Mouse (Mus musculus): ENCODE measurements around the gene Sulf2. TPM values are rescaled to one million over a fixed set of nuclear protein-coding genes. Genes with fewer than 3 reads are reported as not detected.

The Sulf2 gene
- polyA plus RNA-seq, 1 experiment from 2014 or later = 134 TPM

- H3K4me1 ChIP-seq (replicated peaks; ENCODE audit: control insufficient read depth, insufficient read depth, low read length) = peaks cover 16% of the 10 kb centered on the region
- H3K4me2 ChIP-seq (ENCODE audit: low read length) = no peak overlapping the region
- H3K36me3 ChIP-seq (ENCODE audit: control insufficient read depth, insufficient read depth, low read length) = peaks cover 71% of the 10 kb centered on the region
- H3K9me3 ChIP-seq (ENCODE audit: control insufficient read depth, low read length) = no peaks in the 10 kb centered on the region
- H3K4me3 ChIP-seq (ENCODE audit: low read depth, low read length) = no peak overlapping the region
- DNase-seq (ENCODE audit: low spot score) (no peak), ATAC-seq (replicated peaks; ENCODE audit: low FRiP score, low TSS enrichment, low read depth) (no peak)
- no peaks in the 10 kb centered on the region for H3K27me3 ChIP-seq (replicated peaks; ENCODE audit: control insufficient read depth, insufficient read depth, low read length)
- no peak overlapping the region for H3K9ac ChIP-seq (ENCODE audit: low read length)
- no peak overlapping the region for H3K27ac ChIP-seq (ENCODE audit: low read depth)
- 82% methylated on average over 21 of the region's 21 CpGs for WGBS
Observed at GRCm38 (mm10) chr2:166080967-166081750, 74.3 kb downstream of the Sulf2 start.

GRCm38 (mm10) chr2:166079961-166080885 lies 75.2 kb downstream of the Sulf2 start:
- no peak overlapping the region for H3K4me3 ChIP-seq (ENCODE audit: low read depth, low read length)
- H3K36me3 ChIP-seq (ENCODE audit: control insufficient read depth, insufficient read depth, low read length) = peaks cover 68% of the 10 kb centered on the region
- peak; percentile 74 for DNase-seq (ENCODE audit: low spot score)
- H3K4me1 ChIP-seq (replicated peaks; ENCODE audit: control insufficient read depth, insufficient read depth, low read length) = peaks cover 16% of the 10 kb centered on the region
- ATAC-seq (replicated peaks; ENCODE audit: low FRiP score, low TSS enrichment, low read depth) = peak; percentile 33; the same call in 1 of the 2 replicates
- H3K9ac ChIP-seq (ENCODE audit: low read length) = no peak overlapping the region
- no peaks in the 10 kb centered on the region for H3K9me3 ChIP-seq (ENCODE audit: control insufficient read depth, low read length)
- H3K4me2 ChIP-seq (ENCODE audit: low read length) = no peak overlapping the region
- no peaks in the 10 kb centered on the region for H3K27me3 ChIP-seq (replicated peaks; ENCODE audit: control insufficient read depth, insufficient read depth, low read length)
- WGBS = 56% methylated on average over 17 of the region's 17 CpGs
- no peak overlapping the region for H3K27ac ChIP-seq (ENCODE audit: low read depth)

GRCm38 (mm10) chr2:166079231-166079630 lies 76.2 kb downstream of the Sulf2 start:
- no peaks in the 10 kb centered on the region for H3K9me3 ChIP-seq (ENCODE audit: control insufficient read depth, low read length)
- no peak overlapping the region for H3K27ac ChIP-seq (ENCODE audit: low read depth)
- 96% methylated on average over 14 of the region's 14 CpGs for WGBS
- DNase-seq (ENCODE audit: low spot score) (no peak), ATAC-seq (replicated peaks; ENCODE audit: low FRiP score, low TSS enrichment, low read depth) (no peak)
- no peak overlapping the region for H3K4me2 ChIP-seq (ENCODE audit: low read length)
- H3K27me3 ChIP-seq (replicated peaks; ENCODE audit: control insufficient read depth, insufficient read depth, low read length) = no peaks in the 10 kb centered on the region
- peaks cover 73% of the 10 kb centered on the region for H3K36me3 ChIP-seq (ENCODE audit: control insufficient read depth, insufficient read depth, low read length)
- no peak overlapping the region for H3K9ac ChIP-seq (ENCODE audit: low read length)
- H3K4me1 ChIP-seq (replicated peaks; ENCODE audit: control insufficient read depth, insufficient read depth, low read length) = peaks cover 16% of the 10 kb centered on the region
- H3K4me3 ChIP-seq (ENCODE audit: low read depth, low read length) = no peak overlapping the region

GRCm38 (mm10) chr2:166077371-166077770 lies 78.1 kb downstream of the Sulf2 start:
- Histone ChIP-seq H3K9ac (ENCODE audit: low read length) (no peak overlapping the region), H3K4me2 (ENCODE audit: low read length) (no peak overlapping the region), H3K4me3 (ENCODE audit: low read depth, low read length) (no peak overlapping the region), H3K9me3 (ENCODE audit: control insufficient read depth, low read length) (no peaks in the 10 kb centered on the region), H3K27me3 (replicated peaks; ENCODE audit: control insufficient read depth, insufficient read depth, low read length) (no peaks in the 10 kb centered on the region), H3K4me1 (replicated peaks; ENCODE audit: control insufficient read depth, insufficient read depth, low read length) (peaks cover 16% of the 10 kb centered on the region), H3K36me3 (ENCODE audit: control insufficient read depth, insufficient read depth, low read length) (peaks cover 77% of the 10 kb centered on the region), H3K27ac (ENCODE audit: low read depth) (no peak overlapping the region)
- no peak for DNase-seq (ENCODE audit: low spot score)
- WGBS = 89% methylated on average over 9 of the region's 9 CpGs
- no peak for ATAC-seq (replicated peaks; ENCODE audit: low FRiP score, low TSS enrichment, low read depth)

GRCm38 (mm10) chr2:166074322-166074721 lies 81.1 kb downstream of the Sulf2 start:
- H3K4me3 ChIP-seq (ENCODE audit: low read depth, low read length) = no peak overlapping the region
- no peaks in the 10 kb centered on the region; the same call in 1 of the 2 replicates for H3K4me1 ChIP-seq (replicated peaks; ENCODE audit: control insufficient read depth, insufficient read depth, low read length)
- 49% methylated on average over 6 of the region's 6 CpGs for WGBS
- ATAC-seq (replicated peaks; ENCODE audit: low FRiP score, low TSS enrichment, low read depth) (no peak), DNase-seq (ENCODE audit: low spot score) (no peak)
- peaks cover 85% of the 10 kb centered on the region for H3K36me3 ChIP-seq (ENCODE audit: control insufficient read depth, insufficient read depth, low read length)
- H3K27ac ChIP-seq (ENCODE audit: low read depth) = no peak overlapping the region
- H3K9me3 ChIP-seq (ENCODE audit: control insufficient read depth, low read length) = no peaks in the 10 kb centered on the region
- H3K27me3 ChIP-seq (replicated peaks; ENCODE audit: control insufficient read depth, insufficient read depth, low read length) = no peaks in the 10 kb centered on the region
- no peak overlapping the region for H3K9ac ChIP-seq (ENCODE audit: low read length)
- no peak overlapping the region for H3K4me2 ChIP-seq (ENCODE audit: low read length)

- 71% methylated on average over 10 of the region's 10 CpGs for WGBS
- Histone ChIP-seq H3K9ac (ENCODE audit: low read length) (no peak overlapping the region), H3K4me1 (replicated peaks; ENCODE audit: control insufficient read depth, insufficient read depth, low read length) (no peaks in the 10 kb centered on the region; the same call in 1 of the 2 replicates), H3K27me3 (replicated peaks; ENCODE audit: control insufficient read depth, insufficient read depth, low read length) (no peaks in the 10 kb centered on the region), H3K36me3 (ENCODE audit: control insufficient read depth, insufficient read depth, low read length) (peaks cover 86% of the 10 kb centered on the region), H3K4me2 (ENCODE audit: low read length) (no peak overlapping the region), H3K9me3 (ENCODE audit: control insufficient read depth, low read length) (no peaks in the 10 kb centered on the region), H3K27ac (ENCODE audit: low read depth) (no peak overlapping the region), H3K4me3 (ENCODE audit: low read depth, low read length) (no peak overlapping the region)
- ATAC-seq (replicated peaks; ENCODE audit: low FRiP score, low TSS enrichment, low read depth) (no peak), DNase-seq (ENCODE audit: low spot score) (no peak)
Observed at GRCm38 (mm10) chr2:166073082-166073481, 82.4 kb downstream of the Sulf2 start.

GRCm38 (mm10) chr2:166071889-166072288 lies 83.6 kb downstream of the Sulf2 start:
- Histone ChIP-seq H3K4me3 (ENCODE audit: low read depth, low read length) (no peak overlapping the region), H3K36me3 (ENCODE audit: control insufficient read depth, insufficient read depth, low read length) (peaks cover 91% of the 10 kb centered on the region), H3K4me2 (ENCODE audit: low read length) (no peak overlapping the region), H3K9ac (ENCODE audit: low read length) (no peak overlapping the region), H3K9me3 (ENCODE audit: control insufficient read depth, low read length) (no peaks in the 10 kb centered on the region), H3K27ac (ENCODE audit: low read depth) (no peak overlapping the region), H3K27me3 (replicated peaks; ENCODE audit: control insufficient read depth, insufficient read depth, low read length) (no peaks in the 10 kb centered on the region), H3K4me1 (replicated peaks; ENCODE audit: control insufficient read depth, insufficient read depth, low read length) (no peaks in the 10 kb centered on the region; the same call in 1 of the 2 replicates)
- WGBS = 81% methylated on average over 8 of the region's 9 CpGs
- DNase-seq (ENCODE audit: low spot score) (no peak), ATAC-seq (replicated peaks; ENCODE audit: low FRiP score, low TSS enrichment, low read depth) (no peak)

- H3K9ac ChIP-seq (ENCODE audit: low read length) = no peak overlapping the region
- H3K4me1 ChIP-seq (replicated peaks; ENCODE audit: control insufficient read depth, insufficient read depth, low read length) = no peaks in the 10 kb centered on the region; the same call in 1 of the 2 replicates
- H3K27ac ChIP-seq (ENCODE audit: low read depth) = no peak overlapping the region
- no peak overlapping the region for H3K4me2 ChIP-seq (ENCODE audit: low read length)
- no peaks in the 10 kb centered on the region for H3K9me3 ChIP-seq (ENCODE audit: control insufficient read depth, low read length)
- WGBS = 88% methylated on average over 5 of the region's 5 CpGs
- peaks cover 91% of the 10 kb centered on the region for H3K36me3 ChIP-seq (ENCODE audit: control insufficient read depth, insufficient read depth, low read length)
- DNase-seq (ENCODE audit: low spot score) (no peak), ATAC-seq (replicated peaks; ENCODE audit: low FRiP score, low TSS enrichment, low read depth) (no peak)
- H3K27me3 ChIP-seq (replicated peaks; ENCODE audit: control insufficient read depth, insufficient read depth, low read length) = no peaks in the 10 kb centered on the region
- no peak overlapping the region for H3K4me3 ChIP-seq (ENCODE audit: low read depth, low read length)
Observed at GRCm38 (mm10) chr2:166071481-166071880, 84.0 kb downstream of the Sulf2 start.
